Mouse (Mus musculus) layer of hippocampus, adult 11-12 months (tissue): ENCODE measurements around the gene Spag7.

ENCODE experiments used
- DNase-seq: peaks from one replicate; pipeline ENCODE4 v3.0.0; 2022; ENCODE audit warnings: low spot score

Gene Spag7

GRCm38 (mm10) chr11:70668771-70669505 lies at the start of gene Spag7:
Gene Spag7 (minus strand): TSS chr11:70669416.
- peak; percentile 99 for DNase-seq

DNA sequence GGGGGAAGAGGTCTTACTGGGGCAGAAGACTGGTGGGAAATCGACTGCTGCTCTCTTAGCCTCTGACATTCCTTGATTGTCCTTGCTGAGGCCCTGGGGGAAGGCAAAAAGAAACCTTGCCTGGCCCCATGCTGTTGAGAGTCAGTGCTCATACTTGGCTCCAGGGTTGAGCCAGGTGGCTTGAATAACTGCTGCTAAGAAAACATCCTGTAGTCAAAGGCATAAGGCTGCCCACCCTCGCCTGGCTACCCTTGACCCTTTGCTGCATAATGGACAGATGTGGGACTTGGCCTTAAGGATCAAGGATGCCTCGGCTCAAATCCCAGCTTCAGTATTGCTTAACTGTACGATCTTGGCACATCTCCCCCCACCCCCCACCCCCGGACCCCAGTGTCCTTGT lies 49.3 kb upstream of the Spag7 start:
- DNase-seq: no peak

GRCm38 (mm10) chr11:70715832-70716231 lies 46.6 kb upstream of the Spag7 start:
- DNase-seq: no peak

GRCm38 (mm10) chr11:70713222-70713621 lies 44.0 kb upstream of the Spag7 start:
- no peak for DNase-seq

GRCm38 (mm10) chr11:70711026-70711425 lies 41.8 kb upstream of the Spag7 start:
- DNase-seq: peak; percentile 49

DNA sequence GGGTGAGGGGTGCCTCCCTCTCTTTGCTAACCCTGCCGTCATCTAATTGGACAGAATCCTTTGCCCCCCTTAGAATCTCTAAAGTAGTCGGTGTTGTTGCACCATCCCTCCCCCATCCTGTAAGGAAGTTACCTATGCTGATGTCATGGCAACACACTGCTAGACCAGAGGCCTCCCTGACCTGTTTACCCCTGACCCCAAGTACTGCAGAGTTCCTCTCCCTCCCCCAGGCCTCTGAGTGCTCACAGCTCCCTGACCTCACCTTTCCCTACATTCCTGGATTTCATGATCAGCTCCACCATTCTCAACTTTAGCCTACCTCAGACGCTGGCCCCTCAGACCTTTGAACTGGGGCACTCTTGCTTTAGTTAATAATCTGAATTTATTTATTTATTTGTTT lies 36.9 kb upstream of the Spag7 start:
- no peak for DNase-seq

GRCm38 (mm10) chr11:70702781-70703180 lies 33.6 kb upstream of the Spag7 start:
- DNase-seq: no peak

DNA sequence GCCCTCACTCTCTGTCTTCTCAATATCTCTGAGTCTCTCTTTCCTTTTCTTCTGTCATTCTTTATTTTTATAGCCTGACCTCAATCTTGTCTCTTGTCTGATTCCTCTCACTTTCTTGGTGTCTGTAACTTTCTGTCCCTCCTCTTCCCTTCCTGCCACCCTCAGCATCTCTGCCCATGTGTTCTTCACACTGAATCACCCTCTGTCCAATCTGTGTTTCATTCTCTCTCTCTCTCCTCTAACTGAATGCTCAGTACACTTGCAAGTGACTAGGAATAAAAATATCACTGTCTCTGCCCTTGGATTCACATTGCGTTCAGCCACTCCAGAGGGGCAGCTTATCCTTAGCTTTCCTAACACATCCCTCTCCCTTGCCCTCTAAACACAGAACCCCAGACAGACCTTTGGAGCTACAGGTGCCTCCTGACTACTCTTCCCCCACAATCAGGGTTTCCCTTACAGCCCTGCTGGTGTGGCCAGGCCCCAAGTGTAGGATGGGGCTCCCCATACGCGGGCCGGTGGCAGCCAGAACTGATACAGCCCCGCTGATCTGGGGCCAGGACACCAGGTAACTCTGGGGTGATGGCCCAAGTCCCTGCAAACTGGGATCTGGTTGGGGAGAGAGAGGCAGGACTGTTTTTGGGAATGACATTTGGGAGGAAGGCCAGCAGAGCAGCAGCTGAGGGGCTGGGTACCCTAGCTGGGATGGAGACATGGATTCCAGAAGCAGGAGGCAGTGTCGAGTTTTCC lies 32.9 kb upstream of the Spag7 start:
- DNase-seq: no peak

- DNase-seq: no peak
Observed at GRCm38 (mm10) chr11:70701221-70701955, 32.2 kb upstream of the Spag7 start.

GRCm38 (mm10) chr11:70700613-70701012 lies 31.4 kb upstream of the Spag7 start:
- peak; percentile 69 for DNase-seq

- DNase-seq: peak; percentile 94
Observed at GRCm38 (mm10) chr11:70699722-70700556, 30.7 kb upstream of the Spag7 start, which contains the start of the genes Inca1 and Kif1c. Gene Inca1 (minus strand): TSS chr11:70700155. Gene Kif1c (plus strand): TSS chr11:70700548.

DNA sequence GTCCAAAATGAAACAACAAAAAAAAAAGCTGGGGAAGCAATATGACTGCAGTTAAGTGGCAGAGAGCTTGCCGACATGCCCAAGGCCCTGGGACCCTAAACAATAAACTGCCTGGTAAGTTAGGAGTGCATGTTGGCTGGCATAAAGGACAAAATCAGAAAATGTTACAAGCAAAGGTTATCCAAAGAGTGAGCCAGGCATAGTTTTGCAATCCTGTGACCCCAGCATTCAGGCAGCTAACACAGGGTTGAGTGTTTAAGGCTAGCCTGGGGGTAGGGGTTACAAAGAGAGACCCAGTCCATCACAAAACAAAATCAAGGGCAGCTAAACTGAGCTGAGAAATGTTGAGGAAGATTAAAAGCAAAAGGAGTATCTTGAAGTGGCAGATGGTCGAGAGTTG lies 29.8 kb upstream of the Spag7 start:
- no peak for DNase-seq

- no peak for DNase-seq
Observed at GRCm38 (mm10) chr11:70697376-70697775, 28.2 kb upstream of the Spag7 start.

- peak; percentile 56 for DNase-seq
Observed at GRCm38 (mm10) chr11:70693504-70693903, 24.3 kb upstream of the Spag7 start.

- no peak for DNase-seq
Observed at GRCm38 (mm10) chr11:70689578-70689977, 20.4 kb upstream of the Spag7 start.

DNA sequence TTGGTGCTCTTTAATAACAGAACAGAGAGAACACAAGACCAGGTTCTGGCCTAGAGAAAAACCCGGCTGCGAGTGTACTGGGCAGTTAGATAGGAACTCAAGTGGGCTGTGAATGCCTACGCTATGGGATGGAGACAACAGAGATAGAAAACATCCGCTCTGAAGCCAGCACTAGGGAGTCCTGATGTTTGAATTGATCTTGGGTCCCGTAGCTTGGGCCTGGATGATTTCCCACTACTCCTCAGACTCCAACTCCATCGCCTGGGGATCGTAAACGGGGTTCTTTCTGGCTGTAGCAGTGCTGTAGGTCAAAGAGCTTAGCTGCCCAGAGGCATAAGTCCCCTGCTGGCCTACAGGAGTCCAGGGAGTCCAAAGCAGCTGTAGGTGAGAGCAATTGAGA lies 19.2 kb upstream of the Spag7 start:
- DNase-seq: no peak

DNA sequence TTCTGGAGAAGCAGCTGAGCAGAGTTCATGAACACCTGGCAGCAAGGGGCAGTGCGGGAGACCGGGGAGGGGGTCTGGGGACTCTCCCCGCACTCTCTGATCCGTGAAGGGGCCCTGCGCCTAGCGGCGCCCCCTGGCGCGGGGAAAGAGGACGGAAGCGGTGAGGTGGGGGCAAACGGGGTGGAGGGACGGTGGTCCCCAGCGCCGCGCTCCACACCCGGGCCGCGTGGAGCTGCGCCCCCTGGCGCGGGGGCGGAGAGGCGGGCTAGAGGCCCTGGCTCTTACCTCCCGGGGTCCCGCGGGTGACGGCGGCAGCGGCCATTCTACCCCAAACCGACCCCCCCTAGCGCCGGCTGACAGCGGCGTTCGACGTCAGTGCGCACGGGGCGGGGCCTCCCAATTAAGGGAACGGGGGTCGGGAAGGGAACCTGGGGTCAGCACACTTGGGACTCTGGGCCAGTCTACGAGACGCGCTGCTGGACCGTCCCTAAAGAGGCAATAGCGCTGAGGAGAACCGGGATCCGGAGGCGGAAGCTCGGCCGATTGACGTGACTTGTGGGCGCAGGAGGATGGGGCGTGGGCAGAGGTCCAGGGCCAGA lies 18.5 kb upstream of the Spag7 start, which contains the start of gene Camta2:
Gene Camta2 (minus strand): TSS at position 505 of the 599 bp plus-strand sequence.
- DNase-seq: peak; percentile 87

- DNase-seq: peak; percentile 65
Observed at GRCm38 (mm10) chr11:70686901-70687566, 17.8 kb upstream of the Spag7 start.

DNA sequence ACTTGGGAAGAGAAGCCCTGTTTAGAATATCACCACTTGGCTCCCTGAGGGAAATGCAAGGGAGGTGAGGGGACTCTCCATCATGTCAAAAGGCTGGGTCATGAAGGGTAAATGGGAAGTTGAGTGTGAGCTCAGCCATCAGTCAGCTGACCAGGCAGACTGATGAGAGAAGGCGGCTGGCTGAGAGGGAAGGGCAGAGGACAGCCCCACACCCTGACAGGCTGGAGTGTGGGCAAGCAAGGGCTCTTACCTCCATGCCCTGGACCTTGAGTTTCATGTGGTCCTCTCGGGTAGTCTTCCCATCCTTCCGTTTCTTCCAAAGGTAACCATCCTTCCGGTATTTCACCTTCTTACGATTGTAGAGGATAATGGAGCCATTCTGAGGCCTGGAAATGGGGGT lies 14.4 kb upstream of the Spag7 start:
- no peak for DNase-seq

DNA sequence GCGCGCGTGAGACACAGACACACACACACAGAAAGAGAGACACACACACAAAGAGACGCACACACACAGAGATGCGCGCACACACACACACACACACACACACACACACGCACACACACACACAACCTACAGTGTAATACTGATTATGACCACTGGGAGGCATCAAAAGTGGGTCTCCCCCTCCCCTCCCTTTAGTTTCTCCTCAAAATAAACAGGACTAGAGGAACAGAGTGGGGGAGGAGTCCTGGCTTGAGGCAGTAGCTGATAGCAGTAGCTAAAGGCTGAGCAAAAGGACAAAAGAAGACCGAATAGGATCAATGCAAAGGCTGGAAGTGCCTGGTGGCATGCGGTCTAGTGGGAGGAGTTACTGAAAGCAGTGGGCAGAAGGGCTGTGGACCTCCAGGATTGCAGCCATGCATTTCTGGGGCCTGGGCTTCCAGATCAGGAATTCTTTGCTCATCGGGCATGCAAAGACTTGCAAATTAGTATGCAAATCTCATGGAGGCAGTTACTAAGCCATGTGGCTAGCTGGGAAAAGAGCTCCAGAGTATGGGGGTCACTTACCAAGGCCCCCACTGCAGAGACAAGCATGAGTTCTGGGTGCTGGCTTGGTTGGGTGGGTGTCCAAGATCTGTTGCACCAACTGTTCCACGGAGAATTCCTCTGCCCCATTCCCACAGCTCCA lies 12.8 kb upstream of the Spag7 start:
- DNase-seq: peak; percentile 60
